Mouse (Mus musculus) gastrocnemius, adult 8-10 months (tissue): ENCODE measurements around the gene Eif3f. TPM values are rescaled to one million over a fixed set of nuclear protein-coding genes. Genes with fewer than 3 reads are reported as not detected.

Experiments
- DNase-seq, 2 experiments: peaks; one replicate each; pipeline ENCODE4 v3.0.0; 2022; ENCODE audit warnings: low spot score in 2 of 2
- total RNA-seq, 4 experiments: library from RNA; stranded (reverse); gene quantifications; 2 replicates each; pipeline ENCODE4 v1.2.4; 2022

Eif3f gene
- total RNA-seq: 100 to 1,000 TPM; 111 to 136 (median 121) TPM

GRCm38 (mm10) chr7:108933794-108934731, at the start of gene Eif3f:
TSS of gene Eif3f (plus strand) at chr7:108934417.
- DNase-seq: peak; percentile 88 to 94

DNA sequence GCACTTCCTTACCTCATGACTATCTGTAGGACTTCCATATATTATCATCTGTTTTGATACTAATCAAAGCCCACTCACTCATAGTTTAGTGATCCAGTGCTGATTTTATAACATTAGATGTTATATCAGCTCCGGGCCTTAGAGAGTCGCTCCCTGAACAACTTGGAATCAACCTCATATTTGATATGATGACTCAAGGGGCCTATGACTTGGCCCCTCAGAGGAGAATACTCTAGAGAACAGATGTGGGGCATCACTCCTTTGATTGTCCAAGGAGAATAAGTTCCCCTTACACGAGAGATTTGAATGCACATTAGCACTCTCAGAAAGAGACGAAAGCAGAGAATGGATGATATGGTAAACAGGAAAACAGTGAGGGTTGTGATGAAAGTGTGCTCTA, 49.3 kb upstream of the Eif3f start, which contains the start of gene Olfr518:
Gene Olfr518, minus strand, starts transcription at position 101 of the 400 bp plus-strand sequence.
- DNase-seq: no peak

DNA sequence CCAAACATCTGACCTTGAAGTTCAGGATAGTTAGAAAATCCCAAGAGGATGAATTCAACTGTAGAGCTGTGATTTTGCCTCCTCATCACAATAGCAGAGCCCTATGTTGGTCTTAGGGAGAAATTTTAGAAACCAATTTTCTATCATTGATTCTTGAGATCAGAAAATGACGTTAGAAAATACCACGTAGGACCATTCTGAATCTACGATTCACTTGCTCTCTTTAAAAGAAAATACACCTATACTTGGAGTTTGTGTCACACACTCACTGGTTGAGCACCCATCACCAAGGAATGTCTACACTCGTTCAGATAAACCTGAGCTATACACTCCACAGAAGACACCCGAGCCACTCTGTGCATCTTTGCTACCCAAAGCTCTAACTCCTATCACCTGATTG, 39.9 kb upstream of the Eif3f start, which contains the start of gene Olfr519:
Gene Olfr519, minus strand, starts transcription at position 101 of the 400 bp plus-strand sequence.
- no peak for DNase-seq

GRCm38 (mm10) chr7:108903969-108904368, 30.2 kb upstream of the Eif3f start:
- DNase-seq: no peak

DNA sequence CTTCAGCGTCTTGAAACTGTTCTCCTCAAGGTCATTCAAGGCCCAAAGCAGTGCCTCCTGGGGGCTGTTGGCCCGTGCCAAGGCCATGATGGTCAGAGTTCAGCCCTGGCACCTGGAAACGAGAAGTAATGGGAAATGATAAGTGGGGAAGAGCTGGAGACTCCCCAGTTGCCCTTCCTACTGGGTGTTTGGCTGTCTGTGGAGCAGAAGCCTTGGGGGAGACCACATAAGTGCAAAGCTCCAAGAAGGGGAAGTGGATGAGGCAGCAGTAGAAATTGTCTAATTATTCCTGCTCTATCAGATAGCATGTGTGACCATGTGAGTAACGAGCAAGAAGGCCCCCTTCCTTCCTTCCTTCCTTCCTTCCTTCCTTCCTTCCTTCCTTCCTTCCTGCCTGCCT, 7.2 kb upstream of the Eif3f start:
- DNase-seq: no peak

- no peak for DNase-seq
Measured at GRCm38 (mm10) chr7:108928280-108929188, 5.7 kb upstream of the Eif3f start.

GRCm38 (mm10) chr7:108929726-108930393, 4.4 kb upstream of the Eif3f start, which contains the start of gene Nlrp10:
TSS of gene Nlrp10 (minus strand) at chr7:108930178.
- no peak for DNase-seq

DNA sequence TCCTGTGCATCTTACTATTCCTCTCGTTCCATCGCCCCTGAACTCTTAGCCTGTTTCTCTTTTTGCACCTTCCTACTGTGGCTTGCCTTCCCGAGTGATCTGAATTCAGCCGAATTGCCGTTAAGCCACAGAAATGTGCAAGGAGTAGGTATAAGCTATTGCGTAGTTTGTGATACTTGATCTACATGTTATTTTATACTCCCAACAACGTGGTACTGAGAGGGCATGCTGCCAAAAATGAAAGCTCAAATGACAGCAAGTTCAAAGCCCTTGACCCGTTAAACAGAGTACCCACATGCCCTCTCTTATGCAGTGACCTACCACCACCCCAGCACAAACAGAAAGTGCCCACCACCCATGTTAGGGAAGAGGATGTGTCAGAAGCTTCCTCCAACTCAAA, 619 bp downstream of the Eif3f start:
- DNase-seq: no peak

DNA sequence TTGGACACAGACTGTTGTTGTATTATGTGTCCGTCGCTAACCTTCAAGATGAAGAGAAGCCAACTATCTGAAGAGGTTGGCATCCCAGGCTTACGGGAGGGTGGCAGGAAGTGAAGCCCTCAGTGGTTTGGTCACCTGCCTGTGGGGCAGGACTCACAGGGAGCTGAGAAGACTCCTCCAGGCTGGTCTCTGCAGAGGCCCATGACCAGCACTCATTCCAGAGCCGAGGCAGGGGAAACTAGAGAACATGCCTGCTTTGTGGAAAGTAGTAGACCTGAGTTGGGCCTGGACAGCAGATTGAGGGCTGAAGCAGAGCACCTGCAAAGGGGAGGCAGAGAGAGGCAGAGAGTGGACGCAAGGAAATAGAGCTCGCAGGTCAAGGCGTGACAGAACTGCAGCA, 1.2 kb downstream of the Eif3f start:
- DNase-seq: no peak

DNA sequence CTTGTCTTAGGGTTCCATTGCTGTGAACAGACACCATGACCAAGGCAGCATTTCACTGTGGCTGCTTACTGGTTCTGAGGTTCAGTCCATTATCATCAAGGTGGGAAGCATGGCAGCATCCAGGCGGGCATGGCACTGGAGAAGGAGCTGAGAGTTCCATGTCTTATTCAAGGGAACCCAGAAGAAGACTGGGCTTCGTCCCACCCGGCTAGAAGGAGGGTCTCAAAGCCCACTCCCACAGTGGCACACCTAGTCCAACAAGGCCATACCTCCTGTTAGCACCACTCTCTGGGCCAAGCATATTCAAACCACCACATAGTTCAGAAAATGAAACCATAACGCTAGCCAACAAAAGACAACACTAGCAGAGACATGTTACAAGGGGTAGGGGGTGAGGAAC, 2.4 kb downstream of the Eif3f start:
- DNase-seq: no peak

DNA sequence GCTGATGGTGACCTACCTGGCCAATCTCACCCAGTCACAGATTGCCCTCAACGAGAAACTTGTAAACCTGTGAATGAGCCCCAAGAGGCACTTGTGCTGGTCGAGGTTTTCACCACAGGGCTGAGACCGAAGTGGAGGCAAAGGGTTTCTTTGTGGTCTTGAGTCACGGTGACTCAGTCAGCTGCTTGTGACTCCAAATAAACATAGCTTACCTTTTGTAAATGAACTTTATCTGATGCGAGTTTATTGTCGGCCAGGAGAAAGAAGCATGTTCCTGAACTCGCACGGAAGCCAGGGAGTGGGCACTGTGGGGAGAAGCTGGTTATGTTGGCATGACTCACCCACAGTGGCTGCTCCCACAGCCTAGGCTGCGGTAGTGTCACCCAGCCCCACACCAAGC, 7.2 kb downstream of the Eif3f start:
- no peak for DNase-seq

GRCm38 (mm10) chr7:108944002-108944401, 9.8 kb downstream of the Eif3f start:
- no peak for DNase-seq

- DNase-seq: no peak
Measured at GRCm38 (mm10) chr7:108948611-108949010, 14.4 kb downstream of the Eif3f start.

DNA sequence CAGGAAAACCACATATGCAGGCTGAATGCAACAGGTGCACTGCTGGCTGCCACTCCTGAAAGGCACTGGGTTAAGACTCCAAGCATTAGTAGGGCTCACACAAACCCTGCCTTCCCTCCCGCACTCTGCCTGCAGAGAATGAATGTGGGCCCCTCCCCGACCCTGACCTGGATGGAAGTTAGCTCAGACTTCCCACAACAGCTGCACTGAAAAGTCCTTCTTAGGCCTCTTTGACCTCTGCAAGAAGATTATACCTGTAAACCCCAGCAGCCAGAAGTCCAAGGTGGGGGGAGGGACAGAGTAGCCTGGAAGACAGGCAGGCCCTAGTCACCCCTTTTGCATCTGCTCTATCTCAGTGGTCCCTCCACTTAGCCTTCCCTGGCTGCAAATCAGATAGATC, 15.1 kb downstream of the Eif3f start:
- no peak for DNase-seq

DNA sequence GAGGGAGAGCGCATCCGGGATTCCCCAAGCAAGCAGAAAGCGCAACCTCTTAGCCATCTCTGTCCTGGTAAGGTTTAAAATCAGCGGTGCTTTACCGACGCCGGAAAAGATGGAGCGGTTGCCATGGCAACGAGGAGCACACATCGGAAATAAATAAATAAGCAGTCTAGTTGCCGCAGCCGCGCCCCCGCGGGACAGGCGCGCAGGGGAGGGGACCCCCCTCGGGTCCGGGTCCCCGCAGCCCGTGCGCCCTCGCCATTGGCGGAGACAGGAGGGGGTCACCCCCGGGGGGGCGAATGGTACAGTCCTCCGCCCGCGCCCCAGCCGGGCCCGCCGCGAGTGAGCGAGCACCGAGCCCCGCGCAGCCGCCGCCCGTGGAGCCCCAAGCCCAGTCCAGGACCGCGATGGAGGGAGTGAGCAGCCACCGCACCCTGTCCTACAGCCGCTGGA, 16.1 kb downstream of the Eif3f start, which contains the start of gene Tub:
Gene Tub, plus strand, starts transcription at position 27 of the 450 bp plus-strand sequence.
- peak in 1 of 2 experiments; percentile 13 for DNase-seq

DNA sequence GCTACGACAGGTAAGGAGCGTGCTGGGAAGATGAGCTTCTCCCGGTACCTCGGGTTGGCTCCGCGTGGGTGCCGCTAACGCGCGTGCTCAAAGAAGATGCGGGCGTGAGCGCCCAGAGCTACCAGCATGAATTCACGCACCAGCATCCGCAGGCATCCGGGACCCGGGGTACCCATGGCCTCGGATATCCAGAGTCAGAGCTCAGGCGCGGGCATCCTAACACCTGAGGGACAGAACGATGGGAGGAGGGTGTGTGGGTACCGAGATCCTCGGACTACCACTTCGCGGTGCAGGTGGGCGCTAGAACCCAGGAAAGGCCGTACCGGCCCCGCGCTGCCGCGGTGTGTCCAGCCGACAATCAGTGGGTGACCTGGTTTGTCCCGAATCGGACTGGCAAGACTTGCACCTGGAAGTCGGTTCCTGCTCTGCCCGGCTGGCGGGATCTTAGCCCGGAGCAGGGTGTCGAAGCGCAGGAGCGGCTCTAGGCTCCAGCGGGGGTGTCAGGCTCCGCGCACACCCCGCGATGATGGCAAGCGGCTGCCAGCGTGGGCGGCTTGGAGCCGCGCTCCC, 16.6 kb downstream of the Eif3f start:
- DNase-seq: no peak

DNA sequence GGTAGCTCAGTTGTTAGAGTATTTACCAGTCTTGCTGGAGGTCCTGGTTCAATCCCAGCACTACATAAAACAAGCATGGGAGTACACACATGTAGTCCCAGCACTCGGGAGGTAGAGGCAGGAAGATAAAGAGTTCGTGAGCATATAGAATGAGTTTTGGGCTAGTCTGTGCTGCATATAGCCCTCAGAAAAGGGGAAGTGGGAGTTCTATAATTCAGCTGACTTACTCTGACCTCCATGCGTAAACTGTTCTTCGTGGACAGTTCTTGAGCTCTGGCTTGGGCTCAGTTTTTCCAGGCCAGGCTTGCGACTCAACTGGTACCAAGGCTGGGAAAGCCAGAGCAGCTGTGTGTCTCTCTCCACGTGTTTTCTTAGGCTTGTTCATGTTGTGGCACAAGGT, 18.6 kb downstream of the Eif3f start:
- no peak for DNase-seq

DNA sequence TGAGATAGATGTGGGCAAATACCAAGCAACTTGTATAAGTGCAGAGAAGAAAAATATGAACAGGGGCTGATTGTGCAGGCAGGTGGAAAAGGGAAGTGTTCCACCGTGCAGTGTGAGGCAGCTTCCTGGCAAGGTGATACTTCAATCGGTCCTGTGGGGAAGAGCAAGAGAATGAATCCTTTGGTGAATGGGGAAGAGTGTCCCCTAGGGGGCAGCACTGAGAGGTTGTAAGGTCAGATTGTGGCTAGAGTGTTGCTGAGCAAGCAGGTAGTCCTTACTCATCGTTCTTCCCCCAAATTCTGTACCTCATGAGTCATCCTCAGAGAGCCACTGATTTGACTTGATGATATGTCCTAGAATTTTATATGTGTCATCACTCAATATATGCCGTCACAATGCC, 20.0 kb downstream of the Eif3f start:
- DNase-seq: no peak

GRCm38 (mm10) chr7:108957734-108958133, 23.5 kb downstream of the Eif3f start:
- no peak for DNase-seq

GRCm38 (mm10) chr7:108965968-108966367, 31.8 kb downstream of the Eif3f start:
- no peak for DNase-seq
